Mouse (Mus musculus): Measurements from ENCODE around the gene C87436. TPM values are rescaled to one million over a fixed set of nuclear protein-coding genes. Genes with fewer than 3 reads are reported as not detected.

C87436 gene
- total RNA-seq, 2 experiments from 2014 or later, result 15.3 to 17.7 TPM

GRCm38 (mm10) chr6:86426358-86426757, 11.8 kb upstream of the C87436 start, which contains the start of gene Gm44790:
Gene Gm44790, plus strand, starts transcription at chr6:86426658.
- no peak for DNase-seq

DNA sequence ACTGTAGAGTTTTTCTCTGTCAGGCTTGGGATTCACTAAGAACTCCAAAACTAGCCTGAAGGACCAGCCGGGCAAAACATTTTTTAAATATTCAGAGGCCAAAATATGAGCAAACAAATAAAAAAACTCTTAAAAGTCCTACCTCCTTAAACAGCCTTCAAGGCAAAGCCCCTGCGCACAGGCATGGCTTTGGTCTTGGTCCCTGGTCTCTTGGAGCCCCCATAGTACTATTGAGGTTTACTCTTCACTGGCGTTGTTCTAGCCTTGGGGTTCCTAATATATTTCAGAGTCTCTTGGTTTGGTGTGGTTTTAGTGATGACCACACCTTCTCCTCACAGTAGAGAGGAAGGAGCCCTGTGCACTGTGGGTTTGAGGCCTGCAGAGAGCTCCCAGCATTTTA, 6.6 kb upstream of the C87436 start:
- DNase-seq, result no peak

DNA sequence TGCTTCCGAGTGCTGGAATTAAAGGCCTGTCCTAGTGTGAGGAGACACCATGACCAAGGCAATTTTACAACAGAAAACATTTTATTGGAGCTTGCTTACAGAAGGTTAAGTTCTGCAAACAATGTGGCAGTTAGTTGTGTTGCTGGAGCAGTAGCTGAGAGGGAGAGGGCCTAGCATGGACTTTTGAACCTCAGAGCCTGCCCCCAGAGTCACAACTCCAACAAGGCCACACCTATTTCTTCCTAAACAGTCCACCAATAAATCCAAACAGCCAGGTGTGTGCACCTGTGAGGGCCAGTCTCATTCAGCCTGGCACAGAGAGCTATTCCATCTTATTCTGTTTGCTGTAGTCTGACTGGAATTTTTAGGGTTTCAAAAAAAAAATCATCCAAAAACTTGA, 4.5 kb upstream of the C87436 start:
- no peak for DNase-seq

DNA sequence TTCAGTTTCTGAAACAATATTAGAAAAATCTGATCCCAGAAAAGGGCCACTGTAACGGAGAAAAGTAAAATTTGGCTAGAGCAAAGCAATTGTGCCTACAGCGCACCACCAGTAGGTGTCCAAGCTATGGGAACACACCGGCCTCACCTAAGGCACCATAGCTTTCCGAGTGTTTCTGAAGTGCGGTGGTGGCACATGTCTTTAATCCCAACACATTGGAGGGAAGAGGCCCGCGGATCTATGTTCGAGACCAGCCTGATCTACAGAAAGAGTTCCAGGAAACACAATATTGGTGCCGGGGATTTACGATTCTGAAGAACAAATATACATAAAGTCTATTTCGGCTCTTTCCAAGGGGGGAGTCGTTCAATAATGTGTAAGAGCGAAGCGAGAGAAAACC, 463 bp upstream of the C87436 start:
- peak; percentile 63 for DNase-seq

DNA sequence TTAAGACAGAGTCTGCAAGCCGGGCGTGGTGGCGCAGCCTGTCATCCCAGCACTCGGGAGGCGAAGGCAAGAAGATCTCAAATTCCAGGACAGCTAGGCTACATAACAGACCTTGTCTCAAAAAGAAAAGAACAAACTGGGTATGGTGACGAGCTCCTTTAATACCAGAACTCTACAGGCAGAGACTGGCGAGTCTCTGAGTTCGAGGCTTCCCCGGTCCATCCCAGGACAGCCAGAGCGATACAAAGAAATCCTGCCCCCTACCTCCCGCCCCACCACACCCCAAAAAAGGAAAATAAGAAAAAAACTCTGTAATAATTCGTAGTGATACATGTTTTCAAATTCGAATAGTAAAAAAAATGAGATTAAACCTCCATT, 934 bp downstream of the C87436 start:
- DNase-seq, result no peak

DNA sequence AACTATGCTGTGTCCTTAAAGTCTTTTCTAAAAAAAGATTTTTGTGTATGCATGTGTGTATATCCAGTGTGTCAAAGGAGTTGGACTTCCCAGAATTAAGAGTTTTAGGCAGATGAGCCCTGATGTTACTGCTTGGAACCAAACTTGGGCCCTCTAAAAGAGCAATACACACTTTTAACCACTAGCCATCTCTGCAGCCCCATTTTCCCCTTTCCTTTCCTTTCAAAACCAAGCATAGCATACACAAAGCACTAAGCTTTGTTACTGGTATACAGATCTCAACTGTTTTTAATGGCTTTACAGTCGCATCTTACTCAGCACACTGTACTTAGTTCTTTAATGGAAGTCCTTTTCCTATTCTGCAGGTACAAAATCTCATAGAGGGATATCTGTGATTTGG, 1.4 kb downstream of the C87436 start:
- DNase-seq, result no peak

GRCm38 (mm10) chr6:86441571-86441970, 3.4 kb downstream of the C87436 start:
- no peak for DNase-seq

DNA sequence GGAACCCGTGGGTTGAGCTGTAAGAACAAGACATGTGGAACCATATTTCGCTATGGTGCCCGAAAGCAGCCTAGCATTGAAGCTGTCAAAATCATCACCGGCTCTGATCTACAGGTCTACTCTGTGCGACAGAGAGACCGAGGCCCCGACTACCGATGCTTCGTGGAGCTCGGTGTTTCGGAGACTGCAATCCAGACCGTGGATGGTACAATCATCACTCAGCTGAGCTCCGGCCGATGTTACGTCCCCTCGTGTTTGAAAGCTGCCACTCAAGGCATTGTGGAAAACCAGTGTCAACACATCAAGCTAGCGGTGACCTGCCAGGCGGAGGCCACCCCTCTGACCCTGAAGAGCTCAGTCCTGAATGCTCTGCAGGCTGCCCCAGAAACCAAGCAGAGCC, 7.4 kb downstream of the C87436 start:
- no peak for DNase-seq

DNA sequence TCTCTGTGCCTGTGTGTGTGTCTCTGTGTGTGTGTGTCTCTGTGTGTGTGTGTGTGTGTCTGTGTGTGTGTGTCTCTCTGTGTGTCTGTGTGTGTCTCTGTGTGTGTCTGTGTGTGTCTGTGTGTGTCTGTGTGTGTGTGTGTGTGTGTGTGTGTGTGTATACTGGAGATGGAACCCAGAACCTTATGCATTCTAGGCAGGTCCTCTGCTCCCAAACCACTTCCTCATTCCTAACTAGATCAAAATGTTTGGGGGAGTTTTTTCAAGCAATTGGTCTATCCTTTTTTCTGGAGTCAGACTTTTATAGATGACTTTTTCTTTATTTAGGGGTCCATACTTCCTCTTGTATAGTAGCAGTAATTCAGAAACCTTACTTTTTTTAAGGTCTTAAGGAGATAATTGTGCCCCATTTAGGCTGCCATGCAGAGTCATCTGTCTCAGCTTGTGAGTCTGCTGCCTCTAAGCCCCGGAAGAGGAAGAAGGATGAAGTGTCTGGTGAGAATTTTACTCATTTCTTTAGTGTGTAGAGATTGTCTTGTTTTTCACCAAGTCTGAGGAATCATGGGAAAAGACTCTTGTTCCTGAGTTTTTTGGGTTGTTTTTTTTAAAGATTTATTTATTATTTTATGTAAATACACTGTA, 8.9 kb downstream of the C87436 start:
- no peak for DNase-seq

GRCm38 (mm10) chr6:86456727-86457126, 18.6 kb downstream of the C87436 start:
- DNase-seq, result no peak

DNA sequence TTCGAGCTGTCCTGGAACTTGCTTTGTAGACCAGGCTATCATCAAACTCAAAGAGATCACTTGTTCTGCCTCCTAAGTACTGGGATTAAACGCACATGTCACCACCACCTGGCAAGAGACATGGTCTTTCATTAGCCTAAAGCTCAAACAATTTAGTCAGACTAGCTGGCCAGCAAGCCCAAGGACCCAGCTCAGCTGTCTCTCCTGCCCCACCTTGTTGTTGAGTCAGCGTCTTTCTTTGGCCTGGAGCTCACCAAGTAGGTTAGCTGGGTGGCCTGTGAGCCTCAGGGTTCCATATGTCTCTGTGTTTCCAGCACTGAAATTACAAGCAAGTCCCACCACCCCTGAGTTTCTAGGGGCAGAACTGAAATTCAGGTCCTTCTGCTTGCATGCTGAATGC, 24.9 kb downstream of the C87436 start:
- no peak for DNase-seq

- DNase-seq, result no peak
Measured at GRCm38 (mm10) chr6:86471317-86471716, 33.1 kb downstream of the C87436 start.

GRCm38 (mm10) chr6:86471760-86472099, 33.6 kb downstream of the C87436 start:
- no peak for DNase-seq

- peak; percentile 100 for DNase-seq
Measured at GRCm38 (mm10) chr6:86472100-86472955, 34.2 kb downstream of the C87436 start.

- no peak for DNase-seq
Measured at GRCm38 (mm10) chr6:86473077-86473476, 34.9 kb downstream of the C87436 start.

GRCm38 (mm10) chr6:86474072-86474471, 35.9 kb downstream of the C87436 start:
- DNase-seq, result no peak

DNA sequence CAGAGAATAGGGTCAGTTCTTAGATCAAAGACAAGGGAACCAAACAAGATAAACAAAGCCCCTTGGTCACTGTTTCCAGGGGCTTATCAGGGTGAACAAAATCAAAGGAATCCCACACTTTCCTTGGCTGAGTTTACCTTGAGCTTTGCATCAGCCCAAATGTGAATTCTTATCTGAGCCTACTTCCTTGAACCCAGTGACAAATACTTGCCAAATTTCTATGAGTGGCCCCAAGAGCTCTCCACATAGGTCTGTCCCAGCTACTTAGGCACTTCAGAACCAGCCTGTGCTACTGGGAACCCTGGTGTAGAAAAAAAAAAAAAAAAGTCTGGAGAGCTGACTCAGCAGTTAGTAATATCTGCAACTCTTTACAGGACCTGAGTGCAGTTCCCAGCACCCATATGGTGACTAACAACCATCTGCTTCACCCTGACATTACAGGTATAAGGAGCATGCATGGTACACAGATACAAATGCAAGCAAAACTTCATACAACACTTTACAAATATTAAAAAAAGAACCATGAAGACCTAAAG, 36.5 kb downstream of the C87436 start:
- DNase-seq, result no peak

DNA sequence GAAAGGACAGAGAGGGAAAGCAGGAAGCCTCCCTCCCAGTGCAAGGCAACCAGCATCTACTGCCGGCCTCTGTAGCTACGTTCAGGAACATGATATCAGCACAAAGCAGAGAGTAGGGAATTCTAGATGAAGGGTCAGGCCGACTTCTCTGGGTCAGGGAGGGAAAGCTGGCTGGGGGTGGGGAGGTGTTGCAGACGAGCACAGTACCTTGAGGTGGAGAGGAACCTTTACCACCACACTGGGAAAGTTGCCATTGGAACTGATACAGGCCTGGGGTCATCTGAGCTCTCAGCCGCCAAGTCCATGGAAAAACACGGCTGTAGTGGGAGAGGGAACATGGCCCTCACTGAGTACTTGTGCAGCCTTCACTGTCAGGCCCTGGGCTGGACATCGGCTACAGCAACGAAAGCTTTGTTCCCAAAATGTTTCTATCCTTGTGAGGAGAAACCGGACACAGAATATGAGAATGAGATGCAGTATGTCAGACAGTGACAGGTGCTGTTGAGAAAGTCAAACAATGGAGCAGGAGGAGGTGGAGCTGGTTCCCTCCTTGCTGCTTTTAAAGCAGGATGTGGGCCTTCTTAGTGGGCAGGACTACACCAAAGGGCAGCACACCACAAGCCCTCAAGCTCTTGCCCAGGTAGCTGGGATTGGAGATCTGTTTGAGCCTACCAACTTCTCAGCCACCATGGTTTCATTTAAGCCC, 37.4 kb downstream of the C87436 start:
- DNase-seq, result no peak

DNA sequence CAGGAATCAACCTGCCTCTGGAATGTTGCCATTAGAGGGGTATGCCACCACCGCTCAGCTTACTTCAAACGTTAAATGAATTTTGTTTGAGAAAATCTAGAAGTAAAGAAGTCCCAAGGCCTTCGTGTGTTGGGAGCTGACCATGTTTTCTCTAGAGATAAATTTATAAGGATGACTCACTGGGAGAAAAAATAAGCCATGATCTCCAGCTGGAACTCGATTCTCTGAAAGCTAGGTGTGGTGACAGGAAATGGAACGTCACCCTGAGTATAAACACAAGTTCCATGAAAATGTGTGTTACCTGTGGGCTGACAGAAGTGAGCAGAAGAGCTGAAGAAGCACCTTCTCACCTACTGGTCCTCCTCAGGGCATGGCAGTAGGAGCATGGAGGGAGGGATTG, 38.8 kb downstream of the C87436 start:
- DNase-seq, result no peak

DNA sequence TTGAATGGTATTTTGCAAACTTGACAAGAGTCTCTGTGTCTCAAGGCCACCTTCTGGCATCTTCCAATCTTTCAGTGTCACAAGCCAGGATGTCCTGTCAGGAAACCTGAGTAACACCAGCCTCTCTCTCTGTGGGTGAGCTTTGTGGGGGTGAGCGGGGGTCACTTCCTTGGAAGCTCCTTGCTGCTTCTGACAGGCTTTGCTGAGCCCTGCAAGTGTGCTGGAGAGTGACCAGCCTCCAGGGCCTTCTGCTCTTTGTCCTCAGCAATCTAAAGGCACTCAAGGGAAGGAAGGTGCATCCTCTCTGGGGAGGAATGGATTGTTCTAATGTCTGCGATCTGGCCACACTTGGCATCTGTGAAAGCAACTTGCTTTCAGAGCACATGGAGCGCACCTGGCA, 41.1 kb downstream of the C87436 start:
- DNase-seq, result peak; percentile 49

GRCm38 (mm10) chr6:86479816-86480188, 41.6 kb downstream of the C87436 start:
- no peak for DNase-seq

DNA sequence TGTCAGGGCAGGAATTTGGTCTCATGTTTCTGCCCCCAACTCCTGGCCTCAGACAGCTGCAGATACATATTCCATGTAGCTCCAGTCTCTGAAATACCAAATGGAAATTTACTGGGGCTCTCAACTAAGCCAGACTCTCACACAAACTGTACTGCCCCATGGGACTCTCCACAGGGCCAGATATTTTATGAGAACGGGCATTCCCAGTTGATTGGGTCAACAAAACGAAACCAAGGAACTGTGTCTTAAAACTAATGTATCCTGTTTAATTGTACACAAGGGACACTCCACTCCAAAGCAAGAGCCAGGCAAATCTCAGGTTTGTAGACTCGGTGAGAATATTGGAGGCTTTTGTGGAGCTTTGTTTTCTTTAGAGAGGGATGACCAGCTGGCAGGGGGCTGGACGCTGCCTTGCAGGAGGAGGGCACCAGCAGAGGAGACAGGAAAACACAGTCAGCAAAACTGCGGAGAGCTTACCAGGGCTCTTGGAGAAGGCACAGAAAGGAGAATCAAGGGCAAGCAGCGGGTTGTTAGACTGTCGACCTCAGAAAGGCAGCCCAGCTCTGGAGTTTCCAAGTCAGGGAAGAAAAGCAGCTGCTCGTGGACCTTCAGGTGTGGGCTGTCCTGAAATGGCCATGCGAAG, 42.1 kb downstream of the C87436 start:
- peak; percentile 65 for DNase-seq

DNA sequence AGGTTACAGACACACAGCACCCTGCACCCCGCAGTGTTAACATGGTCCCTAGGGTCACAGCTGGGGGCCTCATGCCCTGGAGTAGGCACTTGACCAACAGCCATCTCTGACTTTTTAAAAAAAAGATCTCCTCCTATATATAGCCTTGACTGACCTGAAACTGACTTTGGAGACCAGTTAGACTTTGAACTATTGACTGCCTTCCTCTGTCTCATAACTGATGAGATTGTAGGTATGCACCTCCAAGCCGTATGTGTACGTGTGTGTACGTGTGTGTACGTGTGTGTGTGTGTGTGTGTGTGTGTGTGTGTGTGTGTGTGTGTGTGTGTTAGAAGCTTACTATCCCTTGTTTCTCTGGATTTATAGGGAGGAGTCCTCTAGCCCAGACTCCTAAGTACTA, 43.7 kb downstream of the C87436 start:
- no peak for DNase-seq
